Mouse (Mus musculus): Measurements from ENCODE around the gene Psmb5.

Gene Psmb5

DNA sequence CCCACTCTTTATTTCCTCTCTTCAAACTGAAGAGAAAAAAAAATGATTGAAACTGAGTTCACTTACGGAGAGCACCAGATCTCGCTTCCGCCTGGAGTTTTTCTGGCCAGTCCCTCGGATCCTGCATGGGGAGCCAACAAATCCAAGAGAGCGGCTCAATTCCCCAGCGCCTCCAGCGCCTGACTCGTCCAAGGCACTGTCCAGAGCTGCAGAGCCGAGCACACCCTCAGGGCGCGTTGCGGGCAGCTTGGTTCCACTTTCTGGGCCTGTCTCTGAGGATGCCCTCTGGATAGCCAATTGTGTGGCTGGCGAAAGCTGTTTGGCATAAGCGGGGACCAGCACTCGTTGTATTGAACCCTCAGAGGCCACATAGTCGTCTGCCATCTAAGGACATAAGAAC lies 26.8 kb downstream of the Psmb5 start:
- DNase-seq = peak; percentile 1

DNA sequence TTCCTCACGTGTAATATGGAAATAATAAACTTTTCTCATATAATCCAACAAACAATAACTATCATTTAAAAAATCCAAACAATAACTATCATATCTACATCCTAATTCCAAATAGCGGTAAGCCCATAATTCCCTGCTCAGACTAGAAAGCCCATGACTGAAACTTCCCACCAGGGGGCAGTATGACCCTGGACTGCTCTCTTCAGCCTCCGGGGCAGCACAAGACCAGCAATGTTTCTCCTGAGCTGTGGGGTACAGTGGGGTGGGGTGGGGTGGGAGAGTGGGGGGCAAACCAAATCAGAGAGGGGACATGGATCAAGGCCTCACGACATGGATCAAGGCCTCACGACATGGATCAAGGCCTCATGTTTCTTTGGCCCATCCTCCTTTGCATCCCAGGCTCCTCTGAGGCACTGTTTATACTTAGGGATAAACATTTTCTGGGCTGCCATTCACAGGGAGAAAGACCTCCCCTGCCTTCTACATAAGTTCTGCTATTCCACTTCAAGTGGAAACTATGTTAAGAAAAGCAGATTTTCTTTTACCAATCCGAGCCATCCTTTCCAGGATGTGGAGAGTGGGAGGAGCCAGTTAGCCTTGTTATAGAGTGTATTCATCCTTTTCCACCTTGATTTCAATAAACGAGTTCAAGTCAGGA lies 34.0 kb downstream of the Psmb5 start:
- no peak for DNase-seq

DNA sequence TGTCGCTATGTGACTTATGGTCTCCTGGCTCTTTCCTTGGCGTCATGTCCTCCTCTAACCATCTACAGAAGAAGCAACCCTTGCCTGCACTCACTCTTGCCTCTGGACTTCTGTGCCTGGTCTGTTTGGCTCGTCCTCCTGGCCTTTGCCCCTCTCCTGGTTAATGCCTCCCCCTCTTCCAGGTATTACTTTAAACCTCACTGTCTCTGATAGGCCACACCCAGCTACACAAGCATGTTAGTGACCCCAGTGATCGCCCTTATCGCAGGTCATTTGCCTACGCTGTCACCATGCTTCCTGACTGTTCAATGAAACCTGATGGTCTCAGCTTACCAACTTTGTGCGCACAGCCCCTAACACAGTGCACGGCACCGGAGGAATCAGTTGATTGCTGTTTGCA lies 35.3 kb downstream of the Psmb5 start:
- DNase-seq = no peak

DNA sequence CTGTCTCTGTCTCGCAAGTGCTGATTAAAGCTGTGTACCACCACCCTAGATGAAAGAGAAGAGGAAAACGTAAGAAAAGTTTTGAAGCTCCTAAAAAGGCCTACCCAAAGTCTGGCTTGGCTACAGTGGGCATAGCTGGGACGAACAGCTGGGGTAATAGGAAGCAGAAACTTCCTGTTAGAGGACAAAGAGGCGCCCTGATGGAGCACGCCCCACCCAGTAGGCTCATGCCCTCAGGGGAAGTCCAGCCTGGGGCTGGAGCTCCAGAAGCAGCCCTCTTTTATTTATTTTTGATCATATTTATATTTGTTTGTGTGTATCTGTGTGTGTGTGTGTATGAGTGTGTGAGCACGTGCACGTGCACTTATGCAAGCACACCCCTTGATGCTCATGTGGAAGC lies 38.2 kb downstream of the Psmb5 start:
- no peak for DNase-seq

DNA sequence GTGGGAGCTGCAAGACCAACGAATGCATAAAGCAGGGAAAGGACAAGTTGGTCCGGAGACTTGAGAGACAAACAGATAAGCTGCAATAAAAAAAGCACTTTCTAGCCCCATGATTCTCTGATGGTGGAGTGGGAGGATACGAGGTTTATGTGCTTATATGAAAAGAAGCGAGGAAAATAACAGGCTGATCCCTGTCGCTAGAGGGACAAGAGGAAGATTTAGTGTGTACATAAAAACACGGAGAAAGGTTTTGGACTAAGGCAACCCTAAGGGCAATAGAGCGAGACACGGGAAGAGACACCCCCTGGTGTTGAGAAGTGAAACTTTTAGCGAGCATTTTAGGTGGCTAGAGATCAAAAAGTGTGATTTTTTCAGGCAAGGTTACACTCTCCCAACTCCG lies 39.8 kb downstream of the Psmb5 start:
- no peak for DNase-seq

DNA sequence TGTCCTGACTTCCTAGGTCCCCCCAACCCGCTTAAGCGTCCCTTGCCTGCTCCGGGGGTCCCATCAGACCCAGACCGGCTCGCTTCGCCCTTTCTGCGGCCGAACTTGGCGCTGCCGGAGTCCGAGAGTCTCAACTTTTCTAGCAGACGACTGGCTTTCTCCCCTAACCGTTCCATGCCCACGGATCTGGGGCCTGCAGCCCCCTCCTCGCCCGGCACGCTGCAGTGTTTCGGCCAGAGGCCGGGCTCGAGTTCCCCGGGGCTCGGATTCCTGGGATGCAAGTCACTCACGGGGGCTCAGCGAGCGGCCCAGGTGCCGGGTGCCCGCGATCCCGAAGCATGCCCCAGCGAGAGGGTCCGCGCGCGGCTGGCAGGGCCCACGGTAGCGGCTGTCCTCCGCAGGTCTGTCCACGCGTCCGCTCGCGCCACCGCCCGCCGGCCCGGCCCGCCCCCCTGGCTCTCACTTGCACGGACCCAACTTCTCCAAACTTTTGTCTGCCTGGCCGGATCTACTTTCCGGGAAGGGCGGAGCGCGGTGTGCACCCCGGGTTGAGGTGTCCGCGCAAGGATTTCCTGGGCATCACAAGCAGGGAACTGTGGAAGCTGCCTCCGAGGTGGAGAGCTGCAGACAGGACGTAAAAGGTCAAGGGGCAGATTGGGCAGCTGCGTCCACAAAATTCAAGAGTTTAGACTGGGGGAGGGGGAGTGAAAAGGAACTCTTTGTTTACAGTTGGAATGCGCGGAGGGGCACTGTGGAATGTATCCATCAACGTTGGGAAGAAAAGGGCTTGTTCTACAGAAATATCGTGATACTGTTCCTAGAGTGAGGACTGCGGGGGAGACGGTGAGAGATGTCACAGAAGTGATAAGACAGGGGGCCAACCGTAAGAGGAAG lies 40.5 kb downstream of the Psmb5 start, which contains the start of gene Ajuba:
TSS of gene Ajuba (minus strand) at position 470 of the 894 bp plus-strand sequence.
- DNase-seq = peak; percentile 27

DNA sequence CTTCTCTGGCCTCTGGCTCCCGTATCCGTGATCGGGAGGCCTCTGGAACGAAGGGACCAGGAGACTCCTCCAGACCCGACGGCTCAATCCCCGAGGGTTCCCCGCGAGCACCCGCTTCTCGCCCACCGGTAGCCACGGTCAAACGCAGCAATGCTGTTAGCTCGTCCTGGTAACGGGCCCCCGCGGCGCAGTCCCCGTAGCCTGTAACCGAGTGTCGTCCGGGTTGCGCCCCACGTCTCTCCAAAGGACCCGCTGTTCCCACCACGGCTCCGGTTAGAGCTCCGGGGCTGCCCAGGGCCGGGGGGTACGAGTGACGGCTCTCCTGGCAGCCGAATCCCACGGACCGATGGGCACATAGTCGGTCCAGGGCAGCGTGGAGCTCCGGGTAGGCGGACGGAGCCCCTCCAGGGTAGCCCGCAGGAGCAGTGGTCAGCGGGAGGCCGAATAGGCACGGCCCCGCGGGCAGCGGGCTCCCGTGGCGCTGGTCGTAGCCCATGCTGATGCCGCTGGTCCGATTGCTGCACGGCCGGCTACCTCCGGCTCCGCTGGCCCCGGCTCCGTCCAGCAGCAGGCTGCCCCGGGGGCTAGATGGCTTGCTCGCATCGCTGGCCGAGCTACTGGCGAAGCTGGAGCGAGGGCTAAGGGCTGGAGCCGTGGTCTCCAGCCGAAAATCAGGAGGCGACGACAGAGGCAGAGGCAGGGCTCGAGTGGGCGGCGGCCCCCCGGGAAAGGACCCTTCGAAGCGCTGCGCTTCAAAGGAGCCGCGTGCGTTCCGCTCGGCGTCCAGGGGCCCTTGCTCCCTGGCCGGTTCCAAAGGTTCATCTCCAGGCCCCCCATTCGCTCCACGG lies 41.4 kb downstream of the Psmb5 start:
- no peak for DNase-seq

DNA sequence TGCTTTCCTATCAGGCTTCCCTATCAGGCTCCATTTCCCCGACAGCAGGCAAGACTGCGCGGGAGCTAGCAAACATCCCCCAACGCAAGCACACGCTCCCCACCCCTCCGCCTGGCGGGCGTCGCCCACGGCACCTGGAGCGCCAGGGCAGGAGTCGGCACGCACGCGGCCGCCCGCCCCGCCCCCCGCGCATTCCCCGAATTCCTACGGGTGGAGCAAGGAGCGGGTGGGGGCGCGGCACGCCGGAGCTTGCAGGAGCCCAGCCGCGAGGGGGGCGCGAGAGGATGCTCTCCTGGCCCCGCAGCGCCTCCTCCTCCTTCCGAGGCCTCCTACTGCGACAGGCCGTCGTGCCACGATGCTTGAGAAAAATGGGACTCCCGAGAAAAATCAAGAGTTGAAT lies 42.2 kb downstream of the Psmb5 start:
- no peak for DNase-seq

DNA sequence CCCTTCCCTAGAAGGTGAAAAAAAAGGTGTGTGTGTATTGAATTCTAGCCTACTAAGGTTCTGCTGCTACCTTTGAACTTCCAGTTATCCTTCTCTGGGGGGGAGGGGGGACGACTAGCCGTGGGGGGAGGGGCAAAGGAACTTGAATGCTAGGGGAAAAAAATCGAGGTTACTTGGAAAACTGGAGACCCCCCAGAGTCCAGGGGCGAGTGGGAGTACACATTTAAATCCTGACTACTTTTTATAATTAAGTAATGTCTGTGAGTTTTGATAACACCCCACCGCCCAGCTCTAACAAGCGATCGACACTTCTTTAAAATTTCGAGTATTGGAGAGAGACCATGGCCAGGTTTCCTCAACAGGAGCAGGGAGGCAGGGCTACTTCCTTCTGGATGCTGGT lies 42.8 kb downstream of the Psmb5 start:
- no peak for DNase-seq

DNA sequence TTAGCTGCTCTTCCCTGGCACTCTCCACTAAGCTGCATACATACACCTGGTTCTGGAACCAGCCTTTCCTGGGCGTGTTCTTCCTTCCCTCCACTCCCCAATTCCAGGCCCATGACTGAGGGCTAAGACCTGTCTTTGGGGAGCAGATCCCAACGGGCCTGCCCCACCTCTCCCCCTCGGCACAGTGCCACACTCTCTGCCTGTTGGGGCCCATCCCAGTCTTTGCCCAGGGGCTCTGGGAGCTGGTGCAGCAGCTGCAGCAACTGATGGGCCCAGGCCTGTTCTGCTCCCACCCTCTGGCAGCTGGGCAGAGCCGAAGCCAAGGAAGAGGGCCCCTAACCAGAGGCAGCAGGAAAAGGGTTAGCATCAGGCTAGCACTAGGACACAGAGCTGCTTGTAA lies 43.6 kb downstream of the Psmb5 start:
- DNase-seq = no peak

DNA sequence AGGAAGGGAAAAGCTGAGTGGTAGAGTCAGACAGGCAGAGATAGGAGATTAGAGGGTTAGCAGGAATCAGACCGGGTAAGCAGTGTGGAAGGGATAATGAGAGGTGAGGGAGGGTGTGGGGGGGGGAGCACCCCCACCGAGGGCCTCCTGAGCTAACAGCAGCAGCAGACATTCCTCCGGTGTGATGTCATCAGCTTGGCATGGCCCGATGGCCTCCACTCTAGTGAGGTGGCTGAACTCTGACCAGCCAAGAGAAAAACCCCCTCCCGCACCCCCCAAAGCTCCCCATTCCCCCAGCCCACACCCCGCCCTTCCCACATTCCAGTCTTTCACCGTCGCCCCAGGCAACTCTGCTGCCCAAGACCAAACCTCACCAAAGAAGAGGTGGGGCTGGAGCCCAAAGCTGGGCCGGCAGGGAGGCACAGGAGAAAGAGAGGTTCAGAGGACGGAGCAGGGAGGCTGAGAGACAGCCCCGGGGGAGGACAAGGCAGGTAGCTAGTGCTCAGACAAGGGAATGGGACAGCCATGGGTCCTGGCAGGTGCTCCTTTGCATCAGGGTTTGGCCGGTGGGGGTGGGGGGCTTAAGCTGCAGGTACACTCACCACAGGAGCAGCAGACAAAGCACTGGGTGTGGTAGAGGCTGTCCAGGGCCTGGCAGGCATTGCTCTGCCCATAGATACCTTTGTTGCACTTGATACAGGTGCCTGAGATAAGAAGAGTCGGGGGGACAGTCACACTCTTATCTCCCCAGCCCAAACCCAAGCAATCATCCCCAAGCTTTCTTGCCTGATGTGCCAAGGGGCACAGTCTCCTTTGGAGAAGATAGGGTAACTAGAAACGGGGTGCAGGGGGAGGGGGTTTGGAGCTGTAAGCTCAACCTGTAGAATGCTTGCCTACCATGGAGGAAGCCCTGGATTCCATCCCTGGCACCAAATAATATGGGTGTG lies 44.8 kb downstream of the Psmb5 start:
- no peak for DNase-seq

DNA sequence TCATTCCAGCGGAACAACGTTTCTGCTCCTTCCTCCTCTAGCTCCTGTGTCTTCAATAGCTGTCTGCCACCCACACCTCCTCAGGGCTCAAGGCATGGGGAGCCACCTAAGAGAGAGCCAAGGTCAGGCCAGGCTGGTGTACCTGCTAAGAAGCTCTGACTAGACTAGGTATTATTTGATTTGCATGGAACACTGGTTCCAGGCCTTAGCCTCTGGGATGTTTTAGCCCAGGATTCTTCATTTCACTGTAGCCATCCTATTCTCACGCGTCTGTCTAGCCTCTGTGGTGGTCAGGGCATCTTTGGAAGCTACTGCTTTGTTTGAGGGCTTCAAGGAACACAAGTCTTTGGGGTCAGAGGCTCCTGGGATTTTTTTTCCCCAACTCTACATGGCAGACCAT lies 45.7 kb downstream of the Psmb5 start:
- DNase-seq = no peak

DNA sequence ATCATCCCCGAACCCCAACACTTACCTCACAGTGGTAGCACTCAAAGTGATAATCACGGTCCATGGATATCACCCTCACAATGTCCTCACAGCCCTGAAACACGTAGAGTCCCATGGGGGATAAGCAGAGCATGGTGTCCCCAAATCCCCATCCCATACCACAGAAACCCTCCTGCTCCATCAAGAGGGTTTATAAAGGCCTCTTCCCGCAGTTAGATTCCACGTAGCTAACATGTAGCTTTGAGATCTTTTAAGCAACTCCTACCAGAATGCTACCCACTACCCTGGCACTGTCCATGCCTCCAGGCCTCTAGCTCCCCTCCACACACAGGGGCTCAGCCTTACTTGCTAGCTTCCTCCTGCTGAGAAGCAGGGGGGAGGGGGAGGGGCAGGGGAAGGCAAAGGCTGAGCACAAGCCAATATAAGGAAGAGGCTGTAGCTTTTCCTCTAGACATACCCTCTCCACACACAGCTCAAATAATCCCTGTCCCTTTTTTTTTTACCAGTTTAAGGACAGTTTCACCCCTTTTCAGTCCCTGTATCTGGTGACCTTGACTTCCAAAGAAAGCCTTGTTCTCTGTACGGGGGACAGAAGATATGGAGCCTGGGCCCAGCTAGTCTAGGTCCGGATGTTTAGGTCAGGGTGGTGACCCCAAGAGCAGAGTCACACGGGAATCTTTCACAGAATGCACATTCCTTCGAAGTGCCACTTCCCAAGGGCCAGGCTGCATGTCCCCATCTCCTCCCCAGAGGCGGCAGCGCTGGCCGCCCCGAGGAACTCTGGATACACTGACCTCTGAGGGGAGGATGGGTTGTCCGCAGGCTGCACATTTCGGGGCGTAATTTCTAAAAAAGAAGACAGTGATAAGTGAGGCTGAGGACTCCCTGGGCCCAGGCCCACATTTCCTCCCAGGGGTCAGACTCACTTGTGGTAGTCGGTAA lies 48.1 kb downstream of the Psmb5 start:
- DNase-seq = no peak

DNA sequence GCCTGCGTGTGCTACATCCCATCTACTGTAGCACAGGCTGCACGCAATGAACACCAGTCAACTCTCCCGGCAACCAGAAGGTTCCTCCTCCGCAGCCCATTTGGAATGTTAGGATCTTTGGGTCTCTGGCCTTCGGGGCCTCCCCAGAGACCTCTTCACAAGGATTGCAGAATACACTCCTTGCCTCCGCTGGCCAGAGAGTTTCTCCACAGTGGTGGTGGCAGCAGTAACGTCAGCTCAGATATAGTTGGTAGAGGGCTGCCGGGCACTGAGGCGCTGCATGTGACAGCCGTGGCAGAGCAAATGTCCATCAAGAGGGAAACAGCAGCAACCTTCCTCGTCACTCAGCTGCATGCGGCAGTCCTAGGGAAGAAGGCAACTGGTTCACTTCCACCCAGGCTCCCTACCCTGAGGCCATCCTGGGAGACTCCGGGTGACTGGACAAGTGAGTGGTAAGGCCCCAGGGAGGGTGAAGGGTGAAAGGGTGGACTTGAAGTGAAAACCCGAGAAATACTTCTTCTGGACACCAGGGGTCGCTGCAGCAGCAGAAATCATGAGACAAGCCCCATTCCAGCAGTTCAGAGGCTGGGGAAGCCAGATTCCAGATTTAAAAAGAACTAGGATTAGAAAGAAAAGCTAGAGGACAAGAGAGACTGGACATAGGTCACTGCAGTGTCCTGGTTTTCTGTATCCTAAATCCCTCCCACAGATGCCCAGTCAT lies 49.0 kb downstream of the Psmb5 start:
- peak; percentile 60 for DNase-seq

Measured in cerebellum, adult 11-12 months (tissue).